Mouse (Mus musculus) activated CD4-positive, CD25-positive, alpha-beta regulatory T cell, adult 9 weeks (primary cell): ENCODE measurements around the gene Olfr467. TPM values are rescaled to one million over a fixed set of nuclear protein-coding genes. Genes with fewer than 3 reads are reported as not detected.

Experiments used
- polyA plus RNA-seq: library from polyadenylated mRNA; unstranded; fragments of 100-300 nt; shearing (Covaris generic); gene quantifications from one replicate; pipeline ENCODE4 v1.2.1, GENCODE M21; 2017

The Olfr467 gene
- polyA plus RNA-seq = not detected

GRCm38 (mm10) chr7:107811963-107812362 lies at the start of gene Olfr467:
Gene Olfr467, plus strand, starts transcription at chr7:107812263.

DNA sequence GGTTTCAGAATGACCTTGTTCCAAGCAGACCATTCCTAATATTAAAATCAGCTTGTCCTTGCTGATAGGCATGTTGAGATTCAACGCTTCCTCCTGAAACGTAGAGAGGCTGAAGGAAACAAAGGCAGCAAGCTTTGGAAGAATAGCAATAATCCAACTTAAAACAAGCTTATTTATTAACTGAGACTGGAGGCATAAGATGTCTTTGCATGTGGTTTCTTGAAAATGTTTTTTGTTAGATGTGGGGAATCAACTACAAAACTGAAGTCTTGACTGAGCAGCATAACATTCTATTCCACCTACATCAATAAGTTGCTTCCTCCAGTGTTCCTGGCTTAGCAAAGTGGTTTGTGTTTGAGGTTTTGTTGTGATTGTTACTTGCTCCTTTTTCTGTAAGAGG lies 11.0 kb upstream of the Olfr467 start, which contains the start of gene Ovch2:
Ovch2 (minus strand) TSS at position 101 of the 400 bp plus-strand sequence.

DNA sequence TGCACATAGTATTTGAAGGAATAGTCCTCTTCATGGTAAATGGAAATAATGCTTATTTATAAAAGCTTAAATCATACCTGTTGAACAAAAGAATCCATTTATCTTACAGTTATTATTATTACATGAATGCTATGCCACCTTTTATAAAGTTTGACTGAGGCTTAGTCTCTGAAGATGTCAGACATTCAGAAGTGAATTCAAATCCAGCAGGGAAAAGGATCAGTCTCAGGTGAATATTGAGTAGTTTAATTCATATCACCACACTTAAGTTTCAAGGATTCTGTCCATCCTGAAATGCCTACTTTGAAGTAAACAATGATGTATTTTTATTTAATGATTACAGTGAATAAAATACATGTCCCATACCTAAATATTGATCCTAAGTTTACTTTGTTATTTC lies 13.4 kb downstream of the Olfr467 start, which contains the start of gene Olfr469:
Olfr469 (minus strand) TSS at position 101 of the 400 bp plus-strand sequence.

DNA sequence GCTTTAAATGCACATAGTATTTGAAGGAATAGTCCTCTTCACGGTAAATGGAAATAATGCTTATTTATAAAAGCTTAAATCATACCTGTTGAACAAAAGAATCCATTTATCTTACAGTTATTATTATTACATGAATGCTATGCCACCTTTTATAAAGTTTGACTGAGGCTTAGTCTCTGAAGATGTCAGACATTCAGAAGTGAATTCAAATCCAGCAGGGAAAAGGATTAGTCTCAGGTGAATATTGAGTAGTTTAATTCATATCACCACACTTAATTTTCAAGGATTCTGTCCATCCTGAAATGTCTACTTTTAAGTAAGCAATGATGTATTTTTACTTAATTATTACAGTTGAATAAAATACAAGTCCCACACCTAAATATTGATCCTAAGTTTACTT lies 35.3 kb downstream of the Olfr467 start, which contains the start of gene Olfr470:
Olfr470 (minus strand) TSS at position 101 of the 400 bp plus-strand sequence.

Other genes with a start within 250 kb of the Olfr467 start
- gene Olfml1, start 244.8 kb upstream of the Olfr467 start, polyA plus RNA-seq = not detected
- gene Ppfibp2, start 217.1 kb upstream of the Olfr467 start, polyA plus RNA-seq = 0.57 TPM
- not detected for gene 5330417H12Rik, start 187.1 kb upstream of the Olfr467 start, polyA plus RNA-seq
- not detected for gene Cyb5r2, start 54.2 kb upstream of the Olfr467 start, polyA plus RNA-seq
- not detected for gene Ovch2, start 11.1 kb upstream of the Olfr467 start, polyA plus RNA-seq
- gene Olfr469, start 13.3 kb downstream of the Olfr467 start, polyA plus RNA-seq = not detected
- gene Olfr470, start 35.2 kb downstream of the Olfr467 start, polyA plus RNA-seq = not detected
- gene Olfr472, start 85.6 kb downstream of the Olfr467 start, polyA plus RNA-seq = not detected
- not detected for gene Olfr473, start 118.2 kb downstream of the Olfr467 start, polyA plus RNA-seq
- not detected for gene Olfr474, start 142.4 kb downstream of the Olfr467 start, polyA plus RNA-seq
- not detected for gene Olfr476, start 152.5 kb downstream of the Olfr467 start, polyA plus RNA-seq
- not detected for gene Olfr477, start 174.4 kb downstream of the Olfr467 start, polyA plus RNA-seq
- not detected for gene Olfr478, start 221.7 kb downstream of the Olfr467 start, polyA plus RNA-seq
- gene Olfr479, start 238.4 kb downstream of the Olfr467 start, polyA plus RNA-seq = not detected